Comparison of ENCODE assay signal across 8 mouse cellular contexts in genomic region chr2:180893537-180894028, GRCm38 (mm10). TPM values are rescaled to one million over a fixed set of nuclear protein-coding genes. Genes with fewer than 3 reads are reported as not detected.
A peak's percentile ranks its signal among the peaks of the same experiment; 100 is the strongest.
DNase-seq lines count a peak whose midpoint lies in the region; ATAC-seq lines count a peak whose summit lies in the region.

No protein-coding gene starts in this region.

- H3K9ac ChIP-seq in heart, embryonic 11.5 days (ENCODE audit: low read depth, low read length), result no peak overlapping the region
- H3K9ac ChIP-seq in midbrain, embryonic 12.5 days (replicated peaks), result peak overlapping the region; percentile 99

- DNase-seq in heart, postnatal 4 days, result no peak
- DNase-seq in ES-CJ7 (ENCODE audit: low read depth, low spot score), result peak; percentile 20
- DNase-seq in embryonic facial prominence, embryonic 10.5 days (ENCODE audit: low spot score), result peak; percentile 57
- DNase-seq in layer of hippocampus, adult 18-20 months (ENCODE audit: low spot score in 2 of 2), result peak; percentile 54 to 69
- DNase-seq in c-Kit-positive CD71-positive TER-119-positive erythroid progenitor cells, embryonic 14.5 days (ENCODE audit: low spot score), result no peak
- DNase-seq in adrenal gland, postnatal 4 days (ENCODE audit: low spot score in 2 of 2), result no peak

- peak overlapping the region; percentile 86 for H3K4me2 ChIP-seq in heart, embryonic 11.5 days
- H3K4me2 ChIP-seq in midbrain, embryonic 12.5 days (replicated peaks), result peak overlapping the region; percentile 83

- ATAC-seq in heart, embryonic 11.5 days (replicated peaks; ENCODE audit: insufficient number of reproducible peaks, low FRiP score, low TSS enrichment), result peak; percentile 23; the same call in 1 of the 2 replicates
- ATAC-seq in midbrain, embryonic 12.5 days (ENCODE audit: low FRiP score, low read depth), result peak; percentile 59

- H3K4me3 ChIP-seq in heart, embryonic 11.5 days (ENCODE audit: low read depth, low read length), result peak overlapping the region; percentile 53
- peak overlapping the region; percentile 69 for H3K4me3 ChIP-seq in embryonic facial prominence, embryonic 10.5 days
- H3K4me3 ChIP-seq in midbrain, embryonic 12.5 days, result peak overlapping the region; percentile 96

- no peak overlapping the region for H3K27ac ChIP-seq in heart, embryonic 11.5 days (ENCODE audit: low read depth, low read length)
- H3K27ac ChIP-seq in embryonic facial prominence, embryonic 10.5 days (replicated peaks), result peak overlapping the region; percentile 89
- H3K27ac ChIP-seq in midbrain, embryonic 12.5 days (replicated peaks), result peak overlapping the region; percentile 100

- 1% methylated on average over 47 of the region's 50 CpGs for WGBS in heart, embryonic 11.5 days (ENCODE audit: insufficient replicate concordance)
- WGBS in embryonic facial prominence, embryonic 10.5 days, result under 1% methylated on average over 50 of the region's 50 CpGs
- WGBS in midbrain, embryonic 12.5 days, result under 1% methylated on average over 48 of the region's 50 CpGs

- H3K9me3 ChIP-seq in heart, embryonic 11.5 days (replicated peaks; ENCODE audit: control insufficient read depth, low read length), result no peaks in the 10 kb centered on the region
- no peaks in the 10 kb centered on the region for H3K9me3 ChIP-seq in embryonic facial prominence, embryonic 10.5 days
- no peaks in the 10 kb centered on the region for H3K9me3 ChIP-seq in midbrain, embryonic 12.5 days

- H3K36me3 ChIP-seq in heart, embryonic 11.5 days (ENCODE audit: control insufficient read depth, insufficient read depth, low read length), result no peaks in the 10 kb centered on the region
- H3K36me3 ChIP-seq in embryonic facial prominence, embryonic 10.5 days (replicated peaks), result 0 out of 2 replicates have a peak, but pooled peaks cover 6% of the 10 kb centered on the region
- H3K36me3 ChIP-seq in midbrain, embryonic 12.5 days, result peaks cover 8% of the 10 kb centered on the region; the same call in 1 of the 2 replicates

- H3K27me3 ChIP-seq in heart, embryonic 11.5 days (ENCODE audit: control insufficient read depth, insufficient read depth, low read length), result peaks cover 94% of the 10 kb centered on the region
- H3K27me3 ChIP-seq in embryonic facial prominence, embryonic 10.5 days (replicated peaks; ENCODE audit: low read depth, poor library complexity, severe bottlenecking), result peaks cover 89% of the 10 kb centered on the region
- H3K27me3 ChIP-seq in midbrain, embryonic 12.5 days, result no peaks in the 10 kb centered on the region

- H3K4me1 ChIP-seq in heart, embryonic 11.5 days (ENCODE audit: control insufficient read depth, insufficient read depth, low read length), result peaks cover 14% of the 10 kb centered on the region
- peaks cover 58% of the 10 kb centered on the region for H3K4me1 ChIP-seq in embryonic facial prominence, embryonic 10.5 days
- peaks cover 74% of the 10 kb centered on the region for H3K4me1 ChIP-seq in midbrain, embryonic 12.5 days

RNA-seq across cellular contexts. Expression of gene Ythdf1, which starts 27.2 kb away (rescaled TPM):
- 39.8 and 43.6 TPM in 2 replicates for polyA plus RNA-seq in heart, embryonic 11.5 days (2014; fragmentation: Nextera tagmentation; extraction: Ambion mirVana)
- 10 to 100 TPM; 47.0 to 47.8 TPM for total RNA-seq in heart, postnatal 4 days (2021)
- 72.3 and 73.3 TPM in 2 replicates for polyA plus RNA-seq in embryonic facial prominence, embryonic 10.5 days (2016; fragmentation: Nextera tagmentation; extraction: Ambion mirVana)
- 10 to 100 TPM; 50.9 to 55.6 TPM for total RNA-seq in layer of hippocampus, adult 18-20 months (2021)
- 65.2 and 67.2 TPM in 2 replicates for polyA plus RNA-seq in midbrain, embryonic 12.5 days (2016; fragmentation: Nextera tagmentation; extraction: Ambion mirVana)
- total RNA-seq in adrenal gland, postnatal 4 days (2021), result 10 to 100 TPM; 58.7 to 64.4 TPM

RNA-seq across cellular contexts. Expression of gene Birc7, which starts 35.2 kb away (rescaled TPM):
- polyA plus RNA-seq in heart, embryonic 11.5 days (2014; fragmentation: Nextera tagmentation; extraction: Ambion mirVana), result 0.13 TPM in 1 of 2 replicates, not detected in the other
- not detected for total RNA-seq in heart, postnatal 4 days (2021)
- 0.31 and 0.34 TPM in 2 replicates for polyA plus RNA-seq in embryonic facial prominence, embryonic 10.5 days (2016; fragmentation: Nextera tagmentation; extraction: Ambion mirVana)
- under 1 TPM; 0.27 to 0.28 TPM for total RNA-seq in layer of hippocampus, adult 18-20 months (2021)
- 0.36 and 0.67 TPM in 2 replicates for polyA plus RNA-seq in midbrain, embryonic 12.5 days (2016; fragmentation: Nextera tagmentation; extraction: Ambion mirVana)
- total RNA-seq in adrenal gland, postnatal 4 days (2021), result not detected

Comparison
In these comparisons a context has a peak if more than half of its experiments do, and no peak if none do; other contexts are left out.
1. DNase-seq: peak in ES-CJ7 (single experiment), embryonic facial prominence, embryonic 10.5 days (single experiment) and layer of hippocampus, adult 18-20 months (2 of 2); none in heart, postnatal 4 days (single experiment), c-Kit-positive CD71-positive TER-119-positive erythroid progenitor cells, embryonic 14.5 days (single experiment) and adrenal gland, postnatal 4 days (0 of 2).
2. Peak in every context shown above with its lines, with median percentiles within 50 percentile points of each other: H3K4me3 ChIP-seq.